Mouse (Mus musculus) NIH3T3 (cell line): ENCODE data around the gene Tysnd1.

ENCODE experiments used
- DNase-seq: peaks from one replicate; pipeline ENCODE4 v3.0.0-alpha.2; 2012; ENCODE audit warnings: low read depth

Gene Tysnd1

GRCm38 (mm10) chr10:61694870-61695670 lies at the start of gene Tysnd1:
TSS of gene Tysnd1 (plus strand) at chr10:61695514.
- peak; percentile 100 for DNase-seq

- DNase-seq, result no peak
Measured at GRCm38 (mm10) chr10:61646557-61646956, 48.8 kb upstream of the Tysnd1 start.

- peak; percentile 97 for DNase-seq
Measured at GRCm38 (mm10) chr10:61647790-61648736, 47.3 kb upstream of the Tysnd1 start, which contains the start of gene Ppa1. TSS of gene Ppa1 (plus strand) at chr10:61648552.

GRCm38 (mm10) chr10:61648737-61649645 lies 46.3 kb upstream of the Tysnd1 start:
- no peak for DNase-seq

- DNase-seq, result no peak
Measured at GRCm38 (mm10) chr10:61654105-61654504, 41.2 kb upstream of the Tysnd1 start.

- no peak for DNase-seq
Measured at GRCm38 (mm10) chr10:61654691-61655090, 40.6 kb upstream of the Tysnd1 start.

- no peak for DNase-seq
Measured at GRCm38 (mm10) chr10:61655188-61655587, 40.1 kb upstream of the Tysnd1 start.

GRCm38 (mm10) chr10:61656928-61657882 lies 38.1 kb upstream of the Tysnd1 start:
- DNase-seq, result peak; percentile 19

GRCm38 (mm10) chr10:61657985-61658384 lies 37.3 kb upstream of the Tysnd1 start:
- peak; percentile 83 for DNase-seq

- DNase-seq, result peak; percentile 75
Measured at GRCm38 (mm10) chr10:61661887-61662286, 33.4 kb upstream of the Tysnd1 start.

GRCm38 (mm10) chr10:61662391-61662988 lies 32.8 kb upstream of the Tysnd1 start:
- DNase-seq, result peak; percentile 52

GRCm38 (mm10) chr10:61665111-61665510 lies 30.2 kb upstream of the Tysnd1 start:
- no peak for DNase-seq

- no peak for DNase-seq
Measured at GRCm38 (mm10) chr10:61665651-61666050, 29.7 kb upstream of the Tysnd1 start.

GRCm38 (mm10) chr10:61669289-61669688 lies 26.0 kb upstream of the Tysnd1 start:
- no peak for DNase-seq

GRCm38 (mm10) chr10:61669896-61670295 lies 25.4 kb upstream of the Tysnd1 start:
- peak; percentile 63 for DNase-seq

GRCm38 (mm10) chr10:61670758-61671157 lies 24.6 kb upstream of the Tysnd1 start:
- DNase-seq, result no peak

- DNase-seq, result no peak
Measured at GRCm38 (mm10) chr10:61675935-61676334, 19.4 kb upstream of the Tysnd1 start.

GRCm38 (mm10) chr10:61679545-61679944 lies 15.8 kb upstream of the Tysnd1 start:
- DNase-seq, result no peak

- DNase-seq, result peak; percentile 99
Measured at GRCm38 (mm10) chr10:61680015-61680913, 15.1 kb upstream of the Tysnd1 start, which contains the start of gene Sar1a. TSS of gene Sar1a (plus strand) at chr10:61680299.
